Mouse (Mus musculus) c-Kit-positive CD71-negative TER-119-negative erythroid progenitor cells, embryonic 14.5 days (primary cell): ENCODE data around the gene Ptprd.

Experiments used
- DNase-seq: peaks from one replicate; pipeline ENCODE4 v3.0.0-alpha.2; 2013; ENCODE audit warnings: low read depth

Gene Ptprd

GRCm38 (mm10) chr4:76313749-76314148, 1898.0 kb downstream of the Ptprd start:
- DNase-seq: no peak

- no peak for DNase-seq
Measured at GRCm38 (mm10) chr4:76312593-76312992, 1899.2 kb downstream of the Ptprd start.

- DNase-seq: no peak
Measured at GRCm38 (mm10) chr4:76305987-76306386, 1905.8 kb downstream of the Ptprd start.

- no peak for DNase-seq
Measured at GRCm38 (mm10) chr4:76297375-76297774, 1914.4 kb downstream of the Ptprd start.

GRCm38 (mm10) chr4:76292733-76293357, 1918.9 kb downstream of the Ptprd start:
- no peak for DNase-seq

GRCm38 (mm10) chr4:76290484-76290818, 1921.3 kb downstream of the Ptprd start:
- DNase-seq: no peak

- no peak for DNase-seq
Measured at GRCm38 (mm10) chr4:76289612-76290483, 1921.9 kb downstream of the Ptprd start.

GRCm38 (mm10) chr4:76286016-76286415, 1925.7 kb downstream of the Ptprd start:
- DNase-seq: no peak

GRCm38 (mm10) chr4:76282886-76283285, 1928.9 kb downstream of the Ptprd start:
- no peak for DNase-seq

- no peak for DNase-seq
Measured at GRCm38 (mm10) chr4:76262727-76263126, 1949.0 kb downstream of the Ptprd start.

- DNase-seq: no peak
Measured at GRCm38 (mm10) chr4:76260686-76261085, 1951.1 kb downstream of the Ptprd start.

- DNase-seq: no peak
Measured at GRCm38 (mm10) chr4:76260286-76260685, 1951.5 kb downstream of the Ptprd start.

GRCm38 (mm10) chr4:76259636-76260035, 1952.1 kb downstream of the Ptprd start:
- DNase-seq: no peak

- DNase-seq: no peak
Measured at GRCm38 (mm10) chr4:76244371-76244770, 1967.4 kb downstream of the Ptprd start.

GRCm38 (mm10) chr4:76241542-76241941, 1970.2 kb downstream of the Ptprd start:
- no peak for DNase-seq

GRCm38 (mm10) chr4:76241140-76241539, 1970.6 kb downstream of the Ptprd start:
- no peak for DNase-seq

GRCm38 (mm10) chr4:76239063-76239462, 1972.7 kb downstream of the Ptprd start:
- DNase-seq: no peak

GRCm38 (mm10) chr4:76238577-76238976, 1973.2 kb downstream of the Ptprd start:
- DNase-seq: no peak

GRCm38 (mm10) chr4:76237827-76238226, 1973.9 kb downstream of the Ptprd start:
- DNase-seq: no peak

- no peak for DNase-seq
Measured at GRCm38 (mm10) chr4:76223720-76224119, 1988.0 kb downstream of the Ptprd start.

GRCm38 (mm10) chr4:76222520-76222919, 1989.2 kb downstream of the Ptprd start:
- no peak for DNase-seq

- DNase-seq: no peak
Measured at GRCm38 (mm10) chr4:76218065-76218464, 1993.7 kb downstream of the Ptprd start.

GRCm38 (mm10) chr4:76215141-76215540, 1996.6 kb downstream of the Ptprd start:
- DNase-seq: no peak

GRCm38 (mm10) chr4:76199321-76199720, 2012.4 kb downstream of the Ptprd start:
- DNase-seq: no peak
